Mouse (Mus musculus) spleen, postnatal 36 days (tissue): Measurements from ENCODE around the gene Zfp341.

Experiments
- DNase-seq, 2 experiments: peaks; one replicate each; pipeline ENCODE4 v3.0.0; 2022; ENCODE audit warnings: low spot score in 2 of 2, mixed read lengths in 1 of 2

Zfp341 gene

GRCm38 (mm10) chr2:154613118-154614115 lies at the start of gene Zfp341, which contains the start of gene 4930519P11Rik:
Zfp341 (plus strand) TSS chr2:154613297.
4930519P11Rik (minus strand) TSS chr2:154613437.
- peak; percentile 91 to 92 for DNase-seq

GRCm38 (mm10) chr2:154563612-154564170 lies 49.4 kb upstream of the Zfp341 start:
- no peak for DNase-seq

- DNase-seq, result no peak
Measured at GRCm38 (mm10) chr2:154565562-154565961, 47.5 kb upstream of the Zfp341 start.

GRCm38 (mm10) chr2:154566641-154567040 lies 46.5 kb upstream of the Zfp341 start:
- no peak for DNase-seq

- DNase-seq, result no peak
Measured at GRCm38 (mm10) chr2:154567766-154568165, 45.3 kb upstream of the Zfp341 start.

- no peak for DNase-seq
Measured at GRCm38 (mm10) chr2:154568329-154569070, 44.6 kb upstream of the Zfp341 start.

GRCm38 (mm10) chr2:154569071-154569748 lies 43.9 kb upstream of the Zfp341 start:
- peak; percentile 64 to 70 for DNase-seq

GRCm38 (mm10) chr2:154569836-154570286 lies 43.2 kb upstream of the Zfp341 start, which contains the start of gene E2f1:
E2f1 (minus strand) TSS chr2:154569892.
- peak; percentile 95 for DNase-seq

- DNase-seq, result no peak
Measured at GRCm38 (mm10) chr2:154570666-154571065, 42.4 kb upstream of the Zfp341 start.

GRCm38 (mm10) chr2:154571266-154571665 lies 41.8 kb upstream of the Zfp341 start:
- DNase-seq, result no peak

- DNase-seq, result no peak
Measured at GRCm38 (mm10) chr2:154571976-154572375, 41.1 kb upstream of the Zfp341 start.

- no peak for DNase-seq
Measured at GRCm38 (mm10) chr2:154572996-154573395, 40.1 kb upstream of the Zfp341 start.

GRCm38 (mm10) chr2:154574271-154574670 lies 38.8 kb upstream of the Zfp341 start:
- peak; percentile 49 to 50 for DNase-seq

GRCm38 (mm10) chr2:154576876-154577743 lies 36.0 kb upstream of the Zfp341 start:
- DNase-seq, result no peak

GRCm38 (mm10) chr2:154577744-154578067 lies 35.4 kb upstream of the Zfp341 start:
- no peak for DNase-seq

GRCm38 (mm10) chr2:154580586-154580985 lies 32.5 kb upstream of the Zfp341 start:
- no peak for DNase-seq

- DNase-seq, result no peak
Measured at GRCm38 (mm10) chr2:154581421-154581820, 31.7 kb upstream of the Zfp341 start.

GRCm38 (mm10) chr2:154583906-154584872 lies 28.9 kb upstream of the Zfp341 start:
- DNase-seq, result no peak

GRCm38 (mm10) chr2:154584931-154585601 lies 28.0 kb upstream of the Zfp341 start:
- DNase-seq, result no peak
